Comparison of ENCODE assay signal across 16 mouse cellular contexts in genomic region chr8:60809806-60810205, GRCm38 (mm10).
"Had no signal": no experiment of that assay in that cellular context is flagged by ENCODE, and none has a peak within 500 bp of the region (broad histone marks: within the 10 kb centered on the region; RNA-seq: fewer than 3 reads in every experiment).

No protein-coding gene starts in this region.

- H3K4me2 ChIP-seq: neural tube, embryonic 13.5 days; neural tube, embryonic 15.5 days; stomach, embryonic 15.5 days had no signal

- DNase-seq: retina, postnatal 1 day; right cerebral cortex, adult 18-20 months; right cerebral cortex, postnatal 14 days; right cerebral cortex, postnatal 25 days; right cerebral cortex, postnatal 4 days; spleen, adult 18-20 months; thymus, adult 18-20 months; thymus, adult 2 months; thymus, postnatal 14 days; thymus, postnatal 25 days; thymus, postnatal 36 days; thymus, postnatal 4 days had no signal

- H3K36me3 ChIP-seq: neural tube, embryonic 13.5 days; neural tube, embryonic 15.5 days; stomach, embryonic 15.5 days had no signal

- H3K4me1 ChIP-seq: neural tube, embryonic 15.5 days; stomach, embryonic 15.5 days had no signal

- H3K9me3 ChIP-seq: neural tube, embryonic 13.5 days; neural tube, embryonic 15.5 days; stomach, embryonic 15.5 days had no signal

- H3K27ac ChIP-seq: neural tube, embryonic 13.5 days; neural tube, embryonic 15.5 days; stomach, embryonic 15.5 days; stomach, postnatal 0 days had no signal

- H3K9ac ChIP-seq: neural tube, embryonic 13.5 days; neural tube, embryonic 15.5 days; stomach, embryonic 15.5 days had no signal

- H3K4me3 ChIP-seq: neural tube, embryonic 13.5 days; neural tube, embryonic 15.5 days; stomach, embryonic 15.5 days had no signal

- H3K27me3 ChIP-seq: neural tube, embryonic 13.5 days; neural tube, embryonic 15.5 days; stomach, embryonic 15.5 days had no signal
